Mouse (Mus musculus) hindbrain, embryonic 12.5 days (tissue): ENCODE measurements at regions not wholly inside any gene's neighbourhood (a gene's known extent, or its start where the extent isn't known, plus 50 kb on each side); places are given as distances from the start of the nearest gene placed in this dataset.

Experiments used
- ATAC-seq: fragments of 200-750 bp; cut with Nextera tagmentation; 2 replicates; pipeline ENCODE4 v1.8.0; 2017; ENCODE audit warnings: moderate TSS enrichment; ENCODE audit not compliant: low FRiP score
- H3K27ac ChIP-seq: fragments of 300-500 bp; sonication (generic); 2 replicates; pipeline ENCODE4 v1.5.1; 2016; ENCODE audit warnings: mild to moderate bottlenecking
- H3K27me3 ChIP-seq: fragments of 300-500 bp; sonication (generic); 2 replicates; pipeline ENCODE4 v1.6.1; 2016; ENCODE audit warnings: mild to moderate bottlenecking
- H3K36me3 ChIP-seq: fragments of 300-500 bp; sonication (generic); 2 replicates; pipeline ENCODE4 v1.6.1; 2016; ENCODE audit warnings: mild to moderate bottlenecking
- H3K4me1 ChIP-seq: fragments of 300-500 bp; sonication (generic); 2 replicates; pipeline ENCODE4 v1.6.1; 2016
- H3K4me2 ChIP-seq: fragments of 300-500 bp; sonication (generic); replicated peaks from 2 replicates; pipeline ENCODE4 v1.6.1; 2016; ENCODE audit warnings: mild to moderate bottlenecking
- H3K4me3 ChIP-seq: fragments of 300-500 bp; sonication (generic); 2 replicates; pipeline ENCODE4 v1.5.1; 2016; ENCODE audit warnings: mild to moderate bottlenecking
- H3K9ac ChIP-seq: fragments of 300-500 bp; sonication (generic); 2 replicates; pipeline ENCODE4 v1.6.1; 2016; ENCODE audit warnings: mild to moderate bottlenecking, moderate library complexity
- H3K9me3 ChIP-seq: fragments of 300-500 bp; sonication (generic); replicated peaks from 2 replicates; pipeline ENCODE4 v1.6.1; 2016; ENCODE audit warnings: mild to moderate bottlenecking
- WGBS: fragments of 180-500 bp; shearing (Covaris S2); methylation state at CpG from one replicate; pipeline ENCODE4 v1.1.7; 2016; 5-methylcytosine and 5-hydroxymethylcytosine counted together

GRCm38 (mm10) chr12:106729686-106730085 is 719.7 kb downstream of the Vrk1 start:
- H3K4me3 ChIP-seq = no peak overlapping the region
- WGBS = 77% methylated on average over 5 of the region's 5 CpGs
- ATAC-seq = no peak

GRCm38 (mm10) chr12:106732108-106732857 is 722.3 kb downstream of the Vrk1 start:
- Histone ChIP-seq H3K9me3 (no peaks in the 10 kb centered on the region), H3K36me3 (no peaks in the 10 kb centered on the region), H3K4me3 (no peak overlapping the region), H3K9ac (no peak overlapping the region), H3K27me3 (no peaks in the 10 kb centered on the region), H3K27ac (no peak overlapping the region), H3K4me1 (no peaks in the 10 kb centered on the region), H3K4me2 (no peak overlapping the region)
- ATAC-seq = no peak
- 79% methylated on average over 16 of the region's 16 CpGs for WGBS

More at GRCm38 (mm10) chr12:106729686-106730085, 719.7 kb downstream of the Vrk1 start:
- no peaks in the 10 kb centered on the region for H3K27me3 ChIP-seq
- no peaks in the 10 kb centered on the region for H3K9me3 ChIP-seq
- no peaks in the 10 kb centered on the region for H3K4me1 ChIP-seq
- no peak overlapping the region for H3K27ac ChIP-seq
- H3K4me2 ChIP-seq = no peak overlapping the region
- H3K36me3 ChIP-seq = no peaks in the 10 kb centered on the region
- H3K9ac ChIP-seq = no peak overlapping the region

GRCm38 (mm10) chr12:106748765-106749164 is 738.7 kb downstream of the Vrk1 start:
- no peak overlapping the region for H3K4me2 ChIP-seq
- no peak for ATAC-seq
- no peaks in the 10 kb centered on the region for H3K27me3 ChIP-seq
- no peaks in the 10 kb centered on the region for H3K9me3 ChIP-seq
- no peaks in the 10 kb centered on the region for H3K36me3 ChIP-seq
- 78% methylated on average over 8 of the region's 8 CpGs for WGBS
- no peak overlapping the region for H3K9ac ChIP-seq
- H3K4me1 ChIP-seq = no peaks in the 10 kb centered on the region
- H3K27ac ChIP-seq = no peak overlapping the region
- no peak overlapping the region for H3K4me3 ChIP-seq

- Histone ChIP-seq H3K9me3 (0 out of 2 replicates have a peak, but pooled peaks cover 5% of the 10 kb centered on the region), H3K4me3 (no peak overlapping the region), H3K27ac (no peak overlapping the region), H3K27me3 (no peaks in the 10 kb centered on the region), H3K9ac (no peak overlapping the region), H3K4me1 (no peaks in the 10 kb centered on the region), H3K36me3 (no peaks in the 10 kb centered on the region), H3K4me2 (no peak overlapping the region)
- WGBS = 83% methylated on average over 7 of the region's 7 CpGs
- no peak for ATAC-seq
Measured at GRCm38 (mm10) chr12:106763552-106763951, 724.9 kb upstream of the 3110018I06Rik start.

- Histone ChIP-seq H3K9me3 (0 out of 2 replicates have a peak, but pooled peaks cover 5% of the 10 kb centered on the region), H3K4me3 (no peak overlapping the region), H3K4me1 (no peaks in the 10 kb centered on the region), H3K9ac (no peak overlapping the region), H3K36me3 (no peaks in the 10 kb centered on the region), H3K27ac (no peak overlapping the region), H3K27me3 (no peaks in the 10 kb centered on the region), H3K4me2 (no peak overlapping the region)
- 88% methylated on average over 7 of the region's 7 CpGs for WGBS
- ATAC-seq = no peak
Measured at GRCm38 (mm10) chr12:106764516-106764915, 723.9 kb upstream of the 3110018I06Rik start.

- Histone ChIP-seq H3K36me3 (no peaks in the 10 kb centered on the region), H3K27ac (no peak overlapping the region), H3K9ac (no peak overlapping the region), H3K4me3 (no peak overlapping the region), H3K4me2 (no peak overlapping the region), H3K27me3 (no peaks in the 10 kb centered on the region), H3K9me3 (no peaks in the 10 kb centered on the region), H3K4me1 (no peaks in the 10 kb centered on the region)
- 64% methylated on average over 4 of the region's 4 CpGs for WGBS
- ATAC-seq = no peak
Measured at GRCm38 (mm10) chr12:106773536-106773935, 714.9 kb upstream of the 3110018I06Rik start.

GRCm38 (mm10) chr12:106796596-106796995 is 691.8 kb upstream of the 3110018I06Rik start:
- 71% methylated on average over 7 of the region's 7 CpGs for WGBS
- ATAC-seq = no peak
- Histone ChIP-seq H3K4me1 (no peaks in the 10 kb centered on the region), H3K27me3 (no peaks in the 10 kb centered on the region), H3K4me2 (no peak overlapping the region), H3K4me3 (no peak overlapping the region), H3K9me3 (peaks cover 7% of the 10 kb centered on the region; the same call in 1 of the 2 replicates), H3K27ac (peak overlapping the region; percentile 31; the same call in 1 of the 2 replicates), H3K36me3 (no peaks in the 10 kb centered on the region), H3K9ac (no peak overlapping the region)

- H3K4me3 ChIP-seq = no peak overlapping the region
- 90% methylated on average over 6 of the region's 6 CpGs for WGBS
- no peak overlapping the region for H3K27ac ChIP-seq
- no peaks in the 10 kb centered on the region for H3K4me1 ChIP-seq
- no peak overlapping the region for H3K9ac ChIP-seq
- H3K4me2 ChIP-seq = no peak overlapping the region
- no peak for ATAC-seq
- H3K36me3 ChIP-seq = no peaks in the 10 kb centered on the region
- H3K27me3 ChIP-seq = no peaks in the 10 kb centered on the region
- no peaks in the 10 kb centered on the region for H3K9me3 ChIP-seq
Measured at GRCm38 (mm10) chr12:106819736-106820135, 668.7 kb upstream of the 3110018I06Rik start.

- peaks cover 4% of the 10 kb centered on the region; the same call in 1 of the 2 replicates for H3K4me1 ChIP-seq
- WGBS = 94% methylated on average over 4 of the region's 4 CpGs
- H3K36me3 ChIP-seq = no peaks in the 10 kb centered on the region
- no peak for ATAC-seq
- H3K9ac ChIP-seq = no peak overlapping the region
- no peaks in the 10 kb centered on the region for H3K9me3 ChIP-seq
- H3K4me2 ChIP-seq = no peak overlapping the region
- no peaks in the 10 kb centered on the region for H3K27me3 ChIP-seq
- no peak overlapping the region for H3K4me3 ChIP-seq
- no peak overlapping the region for H3K27ac ChIP-seq
Measured at GRCm38 (mm10) chr12:106822311-106822710, 666.1 kb upstream of the 3110018I06Rik start.

- Histone ChIP-seq H3K4me1 (peaks cover 19% of the 10 kb centered on the region), H3K4me2 (no peak overlapping the region), H3K27me3 (no peaks in the 10 kb centered on the region), H3K36me3 (no peaks in the 10 kb centered on the region), H3K27ac (no peak overlapping the region), H3K4me3 (no peak overlapping the region), H3K9me3 (no peaks in the 10 kb centered on the region), H3K9ac (no peak overlapping the region)
- 49% methylated on average over 3 of the region's 3 CpGs for WGBS
- no peak for ATAC-seq
Measured at GRCm38 (mm10) chr12:106828542-106828941, 659.9 kb upstream of the 3110018I06Rik start.

GRCm38 (mm10) chr12:106829323-106829722 is 659.1 kb upstream of the 3110018I06Rik start:
- Histone ChIP-seq H3K27me3 (no peaks in the 10 kb centered on the region), H3K27ac (0 out of 2 replicates have a peak overlapping the region, but pooled peaks have one; percentile 55), H3K9me3 (no peaks in the 10 kb centered on the region), H3K4me1 (peaks cover 19% of the 10 kb centered on the region), H3K4me3 (no peak overlapping the region), H3K9ac (no peak overlapping the region), H3K4me2 (no peak overlapping the region), H3K36me3 (no peaks in the 10 kb centered on the region)
- 17% methylated on average over 9 of the region's 9 CpGs for WGBS
- 0 out of 2 replicates have a peak, but pooled peaks have one; percentile 32 for ATAC-seq

- Histone ChIP-seq H3K4me2 (no peak overlapping the region), H3K36me3 (no peaks in the 10 kb centered on the region), H3K4me1 (peaks cover 17% of the 10 kb centered on the region), H3K4me3 (no peak overlapping the region), H3K27me3 (no peaks in the 10 kb centered on the region), H3K9me3 (no peaks in the 10 kb centered on the region), H3K27ac (no peak overlapping the region), H3K9ac (no peak overlapping the region)
- 62% methylated on average over 3 of the region's 3 CpGs for WGBS
- no peak for ATAC-seq
Measured at GRCm38 (mm10) chr12:106835241-106835640, 653.2 kb upstream of the 3110018I06Rik start.

GRCm38 (mm10) chr12:106839618-106840017 is 648.8 kb upstream of the 3110018I06Rik start:
- H3K27ac ChIP-seq = no peak overlapping the region
- peaks cover 9% of the 10 kb centered on the region for H3K27me3 ChIP-seq
- 29% methylated on average over 5 of the region's 5 CpGs for WGBS
- H3K4me1 ChIP-seq = peaks cover 33% of the 10 kb centered on the region
- no peaks in the 10 kb centered on the region for H3K9me3 ChIP-seq
- no peak overlapping the region for H3K4me2 ChIP-seq
- no peak for ATAC-seq
- no peaks in the 10 kb centered on the region for H3K36me3 ChIP-seq
- no peak overlapping the region for H3K4me3 ChIP-seq
- H3K9ac ChIP-seq = no peak overlapping the region
